Mouse (Mus musculus) urinary bladder, postnatal 25 days (tissue): ENCODE measurements at regions not wholly inside any gene's neighbourhood (a gene's known extent, or its start where the extent isn't known, plus 50 kb on each side); places are given as distances from the start of the nearest gene placed in this dataset.

Experiments
- DNase-seq: peaks from one replicate; pipeline ENCODE4 v3.0.0; 2022; ENCODE audit warnings: low spot score

GRCm38 (mm10) chr15:63553597-63553996, 291.4 kb downstream of the Gsdmc2 start:
- DNase-seq: no peak

DNA sequence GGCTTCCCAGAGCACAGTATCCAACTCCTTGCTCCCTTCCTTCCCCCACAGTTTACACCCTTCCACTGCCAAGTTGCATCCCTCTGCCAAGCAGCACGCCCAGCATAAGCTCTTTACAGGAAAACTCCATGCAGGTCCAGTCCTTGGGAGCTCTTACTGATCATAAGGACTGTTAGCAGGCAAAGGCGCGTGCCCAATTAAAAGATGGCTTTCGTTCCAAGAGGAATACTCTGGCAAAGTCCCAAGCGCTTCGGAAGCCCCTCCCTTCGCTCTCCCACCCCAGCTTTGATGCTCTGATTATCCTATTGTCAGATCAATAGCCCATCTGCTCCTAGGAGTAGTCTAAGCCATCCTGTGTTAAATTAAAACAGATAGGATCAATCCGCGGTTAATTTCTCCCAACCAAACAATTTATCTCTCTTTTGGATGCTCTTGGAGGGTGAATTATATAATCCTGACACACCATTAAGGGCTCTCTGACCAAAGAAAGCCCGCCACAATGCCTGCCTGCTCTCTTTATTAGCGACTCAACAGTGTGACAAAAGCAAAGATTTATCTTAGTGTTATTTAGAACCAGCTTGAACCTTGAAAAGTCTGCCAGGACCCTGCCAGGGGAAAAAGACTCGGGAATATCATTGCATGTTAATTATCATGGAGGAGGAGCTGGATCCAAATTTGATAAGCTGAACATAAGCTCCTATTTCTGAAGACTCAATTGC, 312.5 kb downstream of the Gsdmc2 start:
- no peak for DNase-seq

- DNase-seq: no peak
These were observed 317.7 kb downstream of the Gsdmc2 start for GRCm38 (mm10) chr15:63527318-63527717.

- DNase-seq: no peak
These were observed 318.2 kb downstream of the Gsdmc2 start for GRCm38 (mm10) chr15:63526820-63527219.

DNA sequence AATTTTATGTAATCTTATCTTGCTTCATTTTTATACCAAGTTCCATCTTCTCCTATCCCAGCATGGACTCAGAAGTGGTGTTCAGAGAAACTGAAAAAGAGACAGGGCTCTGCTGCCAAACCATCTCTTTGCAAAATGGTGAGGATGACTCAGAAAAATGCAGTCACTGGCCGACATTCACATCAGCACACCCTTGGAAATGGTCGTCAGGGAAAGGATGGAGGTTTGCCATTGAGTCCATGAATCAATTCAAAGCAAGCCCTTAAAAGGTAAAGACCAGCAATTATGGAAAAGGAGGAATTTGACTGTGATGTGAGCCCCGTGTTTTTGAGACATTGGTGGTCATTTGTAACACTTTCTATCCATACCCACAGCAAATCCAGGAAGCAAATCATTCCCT, 327.7 kb downstream of the Gsdmc2 start:
- no peak for DNase-seq

DNA sequence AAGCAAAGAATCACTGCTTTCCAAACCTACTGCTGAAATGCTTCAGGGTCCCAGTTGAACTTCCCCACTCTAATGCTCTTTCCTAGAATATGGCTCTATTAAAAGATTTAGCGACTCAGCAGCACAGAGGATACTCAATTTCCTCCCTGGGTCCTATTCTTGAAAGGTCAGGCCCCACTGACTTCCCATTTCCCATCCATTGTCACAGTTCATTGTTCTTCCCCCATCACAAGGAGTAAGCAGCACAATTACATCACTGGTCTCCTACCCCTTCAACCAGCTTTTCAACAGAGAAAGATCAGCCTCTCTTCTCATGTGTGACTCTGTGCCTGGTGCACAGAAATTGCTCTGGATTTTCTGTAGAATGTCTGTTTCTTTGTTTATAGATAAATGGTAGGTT, 344.5 kb downstream of the Gsdmc2 start:
- no peak for DNase-seq

- DNase-seq: no peak
These were observed 346.5 kb downstream of the Gsdmc2 start for GRCm38 (mm10) chr15:63498483-63498882.

- no peak for DNase-seq
These were observed 347.8 kb downstream of the Gsdmc2 start for GRCm38 (mm10) chr15:63497207-63497606.

DNA sequence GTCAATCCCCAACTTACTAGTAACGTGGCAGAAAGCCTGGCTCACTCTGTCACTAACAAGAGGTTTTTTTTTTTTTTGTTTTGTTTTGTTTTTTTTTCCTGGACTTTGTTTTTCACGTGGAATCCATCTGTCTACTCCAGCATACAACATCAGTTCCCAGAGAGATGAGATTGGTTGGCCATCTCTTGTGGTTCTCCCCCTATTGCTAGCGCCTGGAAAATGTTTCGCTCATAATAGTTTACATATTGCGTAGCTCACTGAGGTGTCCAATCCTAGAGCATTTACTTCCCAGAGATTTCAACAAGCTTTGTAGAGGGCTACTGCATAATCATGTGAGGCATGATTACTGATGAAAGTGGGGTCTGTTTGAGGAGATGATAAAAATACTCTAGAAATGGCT, 360.1 kb downstream of the Gsdmc2 start:
- DNase-seq: no peak

DNA sequence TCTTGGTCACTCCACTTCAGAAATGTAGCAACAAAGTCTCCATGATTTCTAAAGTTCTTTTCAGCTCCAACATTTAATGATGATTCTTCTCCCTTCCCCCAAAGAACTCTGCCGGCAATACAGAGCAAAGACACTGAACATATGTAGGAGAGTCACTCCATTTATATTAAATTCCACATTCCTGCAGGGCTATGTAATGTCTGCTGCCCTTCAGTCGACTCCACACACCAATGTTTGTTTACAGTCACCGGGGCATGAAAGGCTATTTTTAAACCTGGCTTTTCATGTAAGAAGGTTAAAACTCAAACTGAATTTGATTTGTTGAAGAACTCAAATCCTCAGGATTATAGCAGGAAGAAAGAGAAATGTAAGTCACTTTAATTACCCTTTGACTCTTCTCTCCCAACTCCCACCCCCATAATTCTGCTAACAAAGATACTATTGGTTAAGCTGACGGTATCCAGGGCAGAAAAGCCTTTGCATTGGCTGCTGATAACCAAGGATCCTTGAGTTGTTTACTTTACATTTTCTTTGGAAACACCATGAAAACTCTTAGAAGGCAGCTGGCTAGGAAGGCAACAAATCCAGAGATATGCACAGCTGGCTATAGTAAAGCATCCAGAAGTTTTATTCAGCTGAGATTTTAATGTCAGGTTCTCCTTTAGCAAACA, 360.6 kb downstream of the Gsdmc2 start:
- no peak for DNase-seq

DNA sequence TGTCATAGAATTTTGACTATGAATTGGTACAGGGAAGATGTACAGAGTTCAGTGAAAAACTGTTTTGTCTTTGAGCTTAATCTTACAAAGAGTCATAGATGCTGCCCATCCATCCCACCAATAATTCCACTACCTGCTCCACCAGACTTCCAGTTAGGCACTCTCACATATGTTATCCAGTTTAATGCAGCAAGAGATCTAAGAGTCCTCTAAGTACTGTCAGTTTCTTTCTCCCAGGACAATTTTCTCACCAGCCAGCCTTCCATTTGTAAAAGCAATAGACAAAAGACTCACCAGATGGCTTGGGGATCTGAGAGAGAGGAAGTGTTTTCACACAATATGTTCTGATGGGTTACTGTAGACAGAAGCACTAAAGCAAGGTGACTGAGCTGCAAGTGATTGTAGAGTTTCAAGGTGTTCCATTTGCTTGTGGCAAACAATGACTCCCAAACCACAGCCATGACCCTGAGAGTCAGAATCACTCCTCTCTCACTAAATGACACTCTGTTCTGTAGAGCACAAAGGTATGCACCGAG, 365.6 kb downstream of the Gsdmc2 start:
- no peak for DNase-seq

DNA sequence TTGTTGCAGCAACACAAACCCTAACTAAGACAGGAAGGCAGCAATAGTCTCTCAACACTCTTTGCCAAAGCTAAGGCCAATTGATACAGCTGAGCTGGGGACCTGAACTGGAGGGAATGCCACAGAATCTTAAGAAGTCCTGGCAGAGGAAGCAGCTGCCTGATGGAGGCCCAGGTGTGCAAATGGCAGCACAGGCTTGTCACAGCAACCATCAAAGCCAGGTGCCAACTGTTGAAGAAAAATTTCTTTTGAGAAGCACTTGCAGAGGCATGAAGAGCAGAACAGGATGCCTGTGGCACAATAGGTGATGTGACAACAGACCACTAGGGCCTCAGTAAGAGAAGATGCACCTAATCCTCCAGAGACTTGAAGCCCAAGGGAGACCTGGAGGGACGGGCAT, 378.1 kb downstream of the Gsdmc2 start:
- DNase-seq: no peak

GRCm38 (mm10) chr15:63452529-63452928, 392.4 kb downstream of the Gsdmc2 start:
- no peak for DNase-seq

- no peak for DNase-seq
These were observed 398.7 kb downstream of the Gsdmc2 start for GRCm38 (mm10) chr15:63446288-63446687.

DNA sequence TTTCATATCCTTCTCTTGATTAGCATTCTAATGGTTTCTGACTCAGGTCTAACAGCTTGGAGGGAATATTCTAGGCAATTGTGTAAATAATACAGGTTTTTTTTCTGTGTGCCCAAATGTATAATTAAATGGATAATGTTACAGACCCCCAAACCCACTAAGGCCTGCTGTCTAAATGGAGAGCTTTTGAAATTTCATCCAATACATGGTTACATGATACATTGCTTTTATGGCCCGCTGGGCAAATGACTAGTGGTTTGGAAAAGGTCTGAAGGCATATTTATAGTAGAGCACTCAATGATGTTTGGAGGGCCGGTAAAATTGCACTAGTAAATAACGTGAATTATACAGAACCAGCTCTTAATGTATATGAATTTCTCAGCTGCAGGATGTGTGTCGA, 400.0 kb downstream of the Gsdmc2 start:
- no peak for DNase-seq

DNA sequence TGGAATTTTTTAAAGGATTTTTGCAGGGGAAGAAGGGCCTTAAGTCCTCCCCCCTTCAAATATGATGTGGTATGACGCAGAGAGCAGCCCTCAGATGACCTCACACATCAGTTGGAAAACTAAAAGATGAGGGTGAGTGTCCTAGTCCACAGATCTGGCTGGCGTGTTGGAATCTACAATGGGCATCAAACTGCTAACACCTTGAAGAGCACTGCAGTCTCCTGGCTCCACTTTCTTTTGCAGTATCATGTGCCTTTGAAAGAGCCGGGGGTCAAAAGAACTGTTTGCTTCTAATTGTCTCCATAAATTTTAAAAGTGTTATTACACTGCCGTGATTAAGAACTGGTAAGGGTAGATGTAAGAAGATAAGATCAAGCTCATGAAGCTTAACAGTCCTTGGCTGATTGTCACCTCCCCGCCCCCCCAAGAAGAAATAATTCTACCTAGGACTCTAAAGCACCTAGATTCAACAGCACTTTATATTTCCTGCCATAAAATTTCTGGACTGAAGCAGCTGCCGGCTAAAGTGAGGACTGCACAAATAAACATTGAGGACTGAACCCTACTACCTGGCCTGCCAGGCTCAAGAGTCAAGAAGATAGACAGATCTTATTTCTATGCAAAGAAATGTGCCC, 402.7 kb downstream of the Gsdmc2 start:
- no peak for DNase-seq

DNA sequence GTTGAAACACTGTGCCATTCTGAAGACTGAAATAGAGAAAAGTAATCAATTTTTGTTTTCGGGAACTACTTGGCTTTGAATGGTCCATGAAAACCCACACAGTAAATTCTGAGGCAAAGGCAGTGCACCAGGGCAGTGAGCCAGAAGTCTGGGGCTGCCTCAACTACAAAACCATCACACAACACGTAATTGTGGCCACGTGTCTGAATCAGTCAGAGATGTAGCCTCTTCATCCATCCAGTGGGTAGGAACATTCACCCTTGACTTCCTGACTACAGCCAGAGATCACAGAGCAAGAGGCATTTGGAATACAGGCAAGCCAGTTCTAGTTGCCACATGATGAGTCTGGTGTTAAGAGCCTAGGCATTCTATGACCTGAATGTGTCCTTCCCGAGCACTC, 432.3 kb downstream of the Gsdmc2 start:
- no peak for DNase-seq

- DNase-seq: no peak
These were observed 433.2 kb downstream of the Gsdmc2 start for GRCm38 (mm10) chr15:63411771-63412118.

GRCm38 (mm10) chr15:63410994-63411770, 433.8 kb downstream of the Gsdmc2 start:
- DNase-seq: no peak

GRCm38 (mm10) chr15:63400445-63400844, 444.5 kb downstream of the Gsdmc2 start:
- DNase-seq: no peak

- DNase-seq: no peak
These were observed 445.0 kb downstream of the Gsdmc2 start for GRCm38 (mm10) chr15:63400011-63400410.

DNA sequence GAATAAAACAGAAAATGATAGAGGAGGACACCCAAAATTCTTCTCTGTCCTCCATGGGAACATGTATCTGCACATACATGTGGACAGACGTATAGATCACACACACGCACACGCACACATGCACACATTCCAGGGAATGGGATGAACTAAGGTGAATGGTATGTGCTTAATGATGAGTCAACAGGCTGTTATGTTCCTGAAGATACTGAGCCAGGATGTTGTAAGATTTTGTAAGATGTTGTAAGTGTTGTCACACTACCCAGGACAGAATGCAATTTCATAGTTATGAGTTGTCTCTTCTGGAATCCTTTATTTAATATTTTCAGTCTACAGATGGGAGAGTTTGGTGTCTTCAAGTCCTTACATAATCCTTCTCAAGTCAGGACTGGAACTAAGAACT, 447.5 kb downstream of the Gsdmc2 start:
- DNase-seq: no peak
